Mouse (Mus musculus) bone marrow macrophage, adult 2 months (primary cell): ENCODE measurements around the gene Mnd1. TPM values are rescaled to one million over a fixed set of nuclear protein-coding genes. Genes with fewer than 3 reads are reported as not detected.

Experiments used
- H3K27ac ChIP-seq: 2 replicates; pipeline ENCODE4 v1.5.1; 2012; ENCODE audit warnings: low read depth, low read length; ENCODE audit not compliant: insufficient read depth
- H3K4me1 ChIP-seq: 2 replicates; pipeline ENCODE4 v1.6.1; 2012; ENCODE audit warnings: low read length; ENCODE audit not compliant: control insufficient read depth, insufficient read depth
- H3K4me3 ChIP-seq: 2 replicates; pipeline ENCODE4 v1.5.1; 2012; ENCODE audit warnings: mild to moderate bottlenecking, low read length, moderate library complexity; ENCODE audit not compliant: insufficient read depth
- CTCF ChIP-seq: IDR thresholded peaks from 2 replicates; pipeline ENCODE4 v1.5.1; 2012; ENCODE audit warnings: low read depth, mild to moderate bottlenecking, low read length, moderate library complexity
- POLR2A ChIP-seq: IDR thresholded peaks from 2 replicates; pipeline ENCODE4 v1.6.1; 2012; ENCODE audit warnings: mild to moderate bottlenecking, low read depth, low read length, borderline replicate concordance
- polyA plus RNA-seq: library from polyadenylated mRNA; stranded (reverse); fragments of >200 nt; gene quantifications from 2 replicates; pipeline ENCODE4 v1.2.4, GENCODE M21; 2012; ENCODE audit not compliant: missing spikeins, insufficient read depth, insufficient read length

The Mnd1 gene
- polyA plus RNA-seq, 1 experiment, result 2.6 TPM

DNA sequence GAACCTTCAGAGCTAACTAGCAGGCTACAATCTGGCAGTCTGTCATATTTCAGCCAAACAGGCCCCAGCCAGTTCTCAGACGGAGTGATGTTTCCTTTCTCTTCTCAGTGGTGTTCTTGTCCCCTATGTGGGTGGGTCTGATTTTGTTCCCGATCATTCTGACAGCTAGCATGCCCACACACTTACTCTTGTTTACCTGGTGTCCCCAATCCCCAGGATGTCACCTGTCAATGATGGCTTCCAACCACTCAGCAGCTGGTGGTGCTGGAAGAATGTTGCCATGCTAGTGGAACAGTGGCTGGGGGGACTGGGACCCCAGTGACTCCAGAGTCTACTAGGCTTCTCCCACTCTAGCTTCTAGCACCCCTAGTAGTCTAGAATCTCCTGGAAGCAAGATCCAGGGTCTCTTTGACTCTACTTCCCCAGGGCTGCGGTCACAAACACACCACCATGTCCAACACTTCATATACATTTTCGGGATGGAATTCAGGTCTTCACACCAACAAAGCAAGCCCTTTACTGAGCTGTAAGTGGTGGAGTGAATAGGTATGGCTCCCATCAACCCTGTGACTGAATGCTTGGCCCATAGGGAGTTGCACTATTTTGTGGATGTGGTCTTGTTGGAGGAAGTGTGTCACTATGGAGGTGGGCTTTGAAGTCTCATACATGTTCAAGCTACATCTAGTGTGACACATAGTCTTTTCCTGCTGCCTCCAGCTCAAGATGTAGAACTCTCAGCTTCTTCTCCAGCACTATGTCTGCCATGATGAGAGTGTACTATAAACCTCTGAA is 2.2 kb upstream of the Mnd1 start:
- TF ChIP-seq POLR2A (no peak), CTCF (no peak)
- Histone ChIP-seq H3K4me3 (no peak overlapping the region), H3K27ac (no peak overlapping the region), H3K4me1 (0 out of 2 replicates have a peak, but pooled peaks cover 2% of the 10 kb centered on the region)

DNA sequence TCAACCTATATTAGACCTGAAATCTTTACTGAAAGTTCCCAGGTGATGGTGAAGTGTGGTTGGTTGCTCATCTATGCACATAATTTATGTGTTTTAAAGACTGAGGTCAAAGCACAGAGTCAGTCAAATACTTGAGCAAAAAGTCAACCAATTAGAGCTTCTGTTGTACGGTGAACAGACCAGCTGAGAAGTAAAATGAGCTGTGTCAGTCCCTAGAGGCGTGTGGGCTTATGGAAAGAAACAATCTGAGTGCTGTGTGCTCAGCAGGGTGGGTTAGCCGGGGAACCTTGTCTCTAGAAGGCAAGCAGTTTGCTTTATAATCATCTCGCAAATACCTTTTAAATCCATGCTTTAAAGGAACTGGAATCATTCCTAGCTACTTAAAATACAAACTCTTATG is 1.4 kb upstream of the Mnd1 start:
- Histone ChIP-seq H3K27ac (no peak overlapping the region), H3K4me1 (0 out of 2 replicates have a peak, but pooled peaks cover 2% of the 10 kb centered on the region), H3K4me3 (no peak overlapping the region)
- no peak for TF ChIP-seq POLR2A
- no peak for TF ChIP-seq CTCF

DNA sequence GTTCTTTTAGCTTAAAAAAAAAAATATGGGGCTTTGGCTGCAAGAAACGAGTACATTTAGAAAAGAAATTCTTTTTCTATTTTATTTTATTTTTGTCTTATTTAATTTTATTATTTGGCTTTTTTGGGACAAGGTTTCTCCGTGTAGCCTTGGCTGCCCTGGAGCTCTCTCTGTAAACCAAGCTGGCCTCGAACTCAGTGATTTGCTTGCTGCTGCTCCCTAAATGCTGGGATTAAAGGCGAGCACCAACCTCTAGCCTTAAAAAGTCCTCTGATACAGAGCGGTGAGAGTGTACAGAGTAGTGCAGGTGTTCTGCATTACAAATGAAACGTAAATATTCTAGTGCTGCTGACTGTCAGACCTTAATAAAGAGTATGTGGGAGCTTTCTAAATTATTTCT is 519 bp upstream of the Mnd1 start:
- Histone ChIP-seq H3K27ac (no peak overlapping the region), H3K4me3 (no peak overlapping the region), H3K4me1 (0 out of 2 replicates have a peak, but pooled peaks cover 2% of the 10 kb centered on the region)
- no peak for TF ChIP-seq CTCF
- no peak for TF ChIP-seq POLR2A

DNA sequence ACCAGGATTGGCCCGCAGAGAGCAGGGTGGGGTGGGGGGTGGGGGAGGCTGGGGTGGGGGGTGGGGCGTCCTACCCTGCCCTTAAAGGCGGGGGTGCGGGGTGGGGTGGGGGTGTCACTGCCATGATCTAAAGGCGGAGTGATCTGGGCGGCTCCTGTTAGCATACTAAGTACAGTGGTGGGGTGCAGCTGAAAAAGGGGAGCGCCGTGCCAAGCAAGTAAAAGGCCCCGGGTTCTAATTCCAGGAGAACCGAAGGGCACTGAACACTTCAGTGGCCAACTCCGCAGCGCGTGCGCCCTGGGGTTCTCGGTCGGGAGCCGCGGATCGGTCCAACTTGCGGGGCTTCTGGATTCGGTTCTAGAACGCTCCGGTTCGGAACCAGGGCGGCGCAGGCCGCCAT is 440 bp downstream of the Mnd1 start:
- Histone ChIP-seq H3K4me1 (0 out of 2 replicates have a peak, but pooled peaks cover 2% of the 10 kb centered on the region), H3K4me3 (peak overlapping the region; percentile 80), H3K27ac (peak overlapping the region; percentile 44)
- TF ChIP-seq CTCF, result no peak
- TF ChIP-seq POLR2A, result no peak

DNA sequence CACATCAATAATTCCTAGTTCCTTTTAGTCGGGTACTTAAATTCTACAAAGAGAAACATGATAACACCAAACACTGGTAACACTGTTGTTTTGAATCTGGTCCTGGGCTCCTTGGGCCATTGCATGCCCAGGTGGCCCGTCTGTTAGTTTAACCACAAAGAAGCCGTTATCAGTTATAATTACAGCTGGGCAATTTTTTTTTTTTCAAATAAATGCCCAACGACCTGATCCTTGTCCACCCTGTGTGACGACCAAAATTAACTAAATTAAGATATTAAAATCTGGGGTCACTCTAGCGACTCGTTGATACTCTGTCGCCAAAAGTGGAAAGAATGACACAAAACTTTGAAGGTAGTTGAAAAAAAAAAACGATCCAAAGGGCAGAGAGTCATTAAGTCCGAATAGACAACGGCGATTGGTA is 855 bp downstream of the Mnd1 start:
- TF ChIP-seq CTCF (no peak), POLR2A (no peak)
- Histone ChIP-seq H3K4me3 (peak overlapping the region; percentile 20), H3K4me1 (0 out of 2 replicates have a peak, but pooled peaks cover 2% of the 10 kb centered on the region), H3K27ac (no peak overlapping the region)

DNA sequence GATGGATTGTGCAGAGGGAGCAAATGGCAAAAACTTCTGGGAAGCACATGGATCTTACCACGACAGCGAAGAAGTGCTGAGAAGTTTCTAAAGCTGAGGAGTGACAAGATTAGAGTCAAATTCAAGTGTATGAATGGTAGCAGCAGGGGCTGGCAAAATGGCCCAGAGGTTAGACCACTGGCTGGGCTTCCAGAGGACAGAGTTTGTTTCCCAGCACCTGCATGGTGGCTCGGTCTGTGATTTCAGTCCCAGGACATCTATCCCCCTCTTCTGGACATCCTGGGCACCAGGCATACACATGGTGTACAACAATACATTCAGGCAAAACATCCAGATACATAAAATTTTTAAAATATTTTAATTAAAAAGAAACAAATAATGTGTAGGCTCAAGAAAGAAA is 5.8 kb downstream of the Mnd1 start:
- TF ChIP-seq CTCF (no peak), POLR2A (no peak)
- Histone ChIP-seq H3K4me1 (no peaks in the 10 kb centered on the region), H3K4me3 (no peak overlapping the region), H3K27ac (no peak overlapping the region)

DNA sequence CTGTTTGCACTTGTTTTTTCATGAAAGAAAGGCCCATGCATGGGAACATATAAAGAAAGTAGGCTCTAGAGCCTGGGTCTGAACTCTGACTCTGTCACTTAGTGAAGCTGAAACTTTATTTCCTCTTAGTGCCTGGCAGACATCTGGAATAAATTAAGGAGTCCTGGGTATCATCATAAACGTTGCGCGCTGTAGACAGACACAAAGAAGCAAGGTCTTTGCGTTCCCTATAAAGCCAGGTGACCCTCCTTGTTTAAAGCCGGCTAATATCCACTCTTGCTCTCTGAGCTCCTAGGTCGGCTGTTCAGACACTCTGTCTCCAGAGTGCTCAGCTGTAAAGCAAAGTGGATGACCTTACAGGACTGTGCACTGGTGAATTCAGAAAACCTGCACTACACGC is 14.6 kb downstream of the Mnd1 start:
- Histone ChIP-seq H3K27ac (no peak overlapping the region), H3K4me1 (no peaks in the 10 kb centered on the region), H3K4me3 (no peak overlapping the region)
- no peak for TF ChIP-seq POLR2A
- TF ChIP-seq CTCF, result no peak

DNA sequence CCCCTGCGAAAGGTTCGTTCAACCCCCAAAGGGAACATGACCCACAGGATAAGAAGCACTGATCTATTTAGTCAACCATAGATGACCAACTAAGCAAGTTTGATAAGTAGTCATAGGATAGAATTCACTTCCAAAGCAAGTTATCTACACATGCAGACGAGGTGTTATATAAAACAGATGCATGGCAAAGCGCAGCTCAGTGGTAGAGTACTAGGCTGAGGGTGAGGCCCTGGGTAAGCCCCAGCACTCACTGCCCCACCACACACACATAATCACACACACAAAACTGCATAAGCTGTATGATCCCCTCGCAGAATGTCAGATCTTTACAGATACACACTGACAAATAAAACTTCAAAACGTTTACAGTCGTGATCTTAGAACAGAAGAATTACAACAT is 19.1 kb downstream of the Mnd1 start:
- Histone ChIP-seq H3K4me1 (no peaks in the 10 kb centered on the region), H3K27ac (no peak overlapping the region), H3K4me3 (no peak overlapping the region)
- no peak for TF ChIP-seq POLR2A
- TF ChIP-seq CTCF, result no peak

DNA sequence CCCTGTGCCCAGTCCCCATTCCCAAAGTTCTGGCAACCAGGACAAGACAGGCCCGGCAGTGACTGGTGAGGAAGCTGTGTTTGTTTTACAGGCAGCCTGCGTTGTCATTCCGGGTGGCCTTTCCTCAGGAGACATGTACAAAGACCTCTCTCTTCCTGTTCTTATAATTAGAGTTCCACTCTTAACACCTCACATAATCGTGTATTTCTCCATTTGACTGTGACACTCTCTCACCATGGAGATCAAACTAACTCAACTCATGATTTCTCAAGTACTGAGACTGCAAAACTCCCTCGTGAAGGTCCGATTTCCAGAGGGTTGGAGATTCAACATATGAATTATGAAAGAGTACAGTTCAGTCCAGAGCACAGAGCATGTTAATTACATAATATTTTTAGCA is 19.7 kb downstream of the Mnd1 start:
- Histone ChIP-seq H3K4me3 (no peak overlapping the region), H3K4me1 (no peaks in the 10 kb centered on the region), H3K27ac (no peak overlapping the region)
- TF ChIP-seq POLR2A (no peak), CTCF (no peak)

DNA sequence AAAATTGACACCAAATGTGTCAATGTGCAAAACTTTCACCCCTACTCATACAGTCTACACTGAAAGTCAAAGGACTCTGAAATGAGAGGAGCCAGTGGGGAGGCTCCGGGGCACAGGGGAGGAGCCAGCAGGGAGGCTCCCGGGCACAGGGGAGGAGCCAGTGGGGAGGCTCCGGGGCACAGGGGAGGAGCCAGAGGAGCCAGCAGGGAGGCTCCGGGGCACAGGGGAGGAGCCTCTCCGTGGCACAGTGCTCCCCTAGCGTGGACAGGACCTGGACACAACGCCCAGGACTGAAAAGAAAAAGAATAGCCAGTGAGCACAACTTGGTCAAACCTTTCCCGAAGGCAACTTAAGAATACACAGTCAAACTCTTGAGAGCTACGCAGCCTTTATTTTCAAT is 20.2 kb downstream of the Mnd1 start:
- H3K4me3 ChIP-seq, result no peak overlapping the region
- H3K27ac ChIP-seq, result no peak overlapping the region
- H3K4me1 ChIP-seq, result no peaks in the 10 kb centered on the region
- no peak for TF ChIP-seq CTCF
- TF ChIP-seq POLR2A, result no peak
